Mouse (Mus musculus) Patski (cell line): ENCODE results near the gene Rnd1. TPM values are rescaled to one million over a fixed set of nuclear protein-coding genes. Genes with fewer than 3 reads are reported as not detected.
A peak's percentile ranks its signal among the peaks of the same experiment; 100 is the strongest.

ENCODE experiments used
- ATAC-seq: fragments of 100-300 bp; one replicate; pipeline ENCODE4 v1.8.0; 2021
- CTCF ChIA-PET: fragments of 350-600 bp; sonication (Branson Sonifier 250); formaldehyde crosslinking; loops from one replicate; lab custom pipeline; 2022; ENCODE audit warnings: inconsistent platforms; lab: Charles Lee
- POLR2A ChIA-PET: fragments of 350-600 bp; sonication (Branson Sonifier 250); formaldehyde crosslinking; loops from one replicate; lab custom pipeline; 2022; ENCODE audit warnings: antibody characterized with exemption, inconsistent platforms; lab: Charles Lee
- DNase-seq: peaks from one replicate; pipeline ENCODE4 v3.0.0-alpha.2; 2011; ENCODE audit warnings: low read depth, low spot score
- H3K27me3 ChIP-seq: fragments of 371-371 bp; one replicate; pipeline ENCODE4 v1.5.1; 2021
- CTCF ChIP-seq: fragments of 100-300 bp; IDR thresholded peaks from one replicate; pipeline ENCODE4 v1.5.1; 2021
- in situ Hi-C: fragments of 300-500 bp; cut with MboI; formaldehyde crosslinking; loops from 3 replicates; pipeline ENCODE4 v1.11.1; 2018; ENCODE audit warnings: low pct_unique_long_range_greater_than_20kb, mixed read lengths
- polyA plus RNA-seq: library from polyadenylated mRNA; unstranded; gene quantifications from one replicate; pipeline ENCODE4 v1.2.3, GENCODE M21; 2021

The Rnd1 gene
- polyA plus RNA-seq, 1 experiment from 2014 or later: 14.8 TPM

DNA sequence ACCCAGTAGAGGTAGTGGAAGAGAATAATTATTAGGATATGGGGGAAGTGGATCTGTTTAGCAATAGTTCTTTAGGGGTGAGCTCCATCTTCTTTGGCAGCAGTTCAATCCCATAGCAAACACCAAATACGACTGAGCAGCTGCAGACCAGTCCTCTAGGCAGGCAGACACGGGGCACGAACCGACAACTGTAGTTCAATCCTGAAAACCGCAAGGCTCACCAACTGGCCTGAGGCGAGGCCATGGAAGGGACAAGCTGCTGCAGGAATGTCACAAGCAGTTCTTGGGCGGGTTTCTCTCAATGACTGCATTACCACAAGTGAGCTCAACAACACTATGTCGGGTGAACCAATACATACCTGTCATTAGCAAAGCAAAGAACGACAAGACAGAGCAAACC is 27.1 kb upstream of the Rnd1 start:
- ChIA-PET POLR2A (interaction anchor here (0.7 kb wide), 1 partner anchor 41 kb away, joined by 3 read pairs; the partner anchor contains the start of gene Ddx23), CTCF (interaction anchor here (1.0 kb wide), 1 partner anchor 14 kb away, joined by 3 read pairs; no protein-coding TSS in a partner anchor)
- no peak for DNase-seq

GRCm38 (mm10) chr15:98699190-98700105 is 22.2 kb upstream of the Rnd1 start:
- peak; percentile 65 for ATAC-seq
- ChIA-PET CTCF (interaction anchor here (1.1 to 3.3 kb wide), 10 partner anchors 8 to 46 kb away, joined by 3 to 16 read pairs (median 4); partner anchors contain the start of genes Ccdc65 and Ddx23), POLR2A (no interaction called here)
- H3K27me3 ChIP-seq: no peaks in the 10 kb centered on the region
- DNase-seq: no peak
- in situ Hi-C loops: loop anchor here (5.0 kb wide), 1 partner anchor 32 kb away; no protein-coding TSS in a partner anchor
- TF ChIP-seq CTCF: peak; percentile 99

More for the DNA sequence above, 27.1 kb upstream of the Rnd1 start:
- in situ Hi-C loops: loop anchor here (5.0 kb wide), 1 partner anchor 37 kb away; no protein-coding TSS in a partner anchor
- TF ChIP-seq CTCF: no peak
- no peak for ATAC-seq
- no peaks in the 10 kb centered on the region for H3K27me3 ChIP-seq

GRCm38 (mm10) chr15:98696216-98696615 is 19.0 kb upstream of the Rnd1 start:
- POLR2A ChIA-PET: interaction anchor here (1.5 kb wide), 1 partner anchor 21 kb away, joined by 4 read pairs; no protein-coding TSS in a partner anchor
- TF ChIP-seq CTCF: no peak
- in situ Hi-C loops: no loop called here
- no peaks in the 10 kb centered on the region for H3K27me3 ChIP-seq
- no peak for DNase-seq
- CTCF ChIA-PET: interaction anchor here (2.6 kb wide), 1 partner anchor 32 kb away, joined by 9 read pairs; no protein-coding TSS in a partner anchor
- ATAC-seq: no peak

DNA sequence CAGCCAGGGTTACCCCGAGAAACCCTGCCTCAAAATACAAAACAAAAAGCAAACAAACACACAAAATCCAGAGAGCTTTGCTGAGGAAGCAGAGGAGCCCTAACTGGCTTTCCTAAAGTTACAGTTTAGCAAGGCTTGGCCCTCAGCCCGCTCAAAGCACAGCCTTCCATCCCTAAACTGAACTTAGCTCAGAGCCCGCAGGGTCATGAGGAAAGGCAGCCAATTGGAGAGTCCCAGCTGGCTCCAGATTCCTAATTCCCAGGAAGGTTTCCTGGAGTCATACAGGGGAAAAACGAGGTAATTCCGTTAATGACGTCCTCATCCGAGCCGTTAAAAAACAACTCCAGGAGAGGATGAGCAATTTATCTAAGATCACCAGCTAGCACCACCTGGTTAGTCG is 18.5 kb upstream of the Rnd1 start:
- DNase-seq: no peak
- in situ Hi-C loops: no loop called here
- ChIA-PET CTCF (interaction anchor here (1.0 to 2.6 kb wide), 2 partner anchors 31 to 32 kb away, joined by 4 to 9 read pairs; no protein-coding TSS in a partner anchor), POLR2A (interaction anchor here (0.5 to 1.5 kb wide), 2 partner anchors 12 to 20 kb away, joined by 3 to 4 read pairs; no protein-coding TSS in a partner anchor)
- no peak for ATAC-seq
- no peaks in the 10 kb centered on the region for H3K27me3 ChIP-seq
- TF ChIP-seq CTCF: no peak

DNA sequence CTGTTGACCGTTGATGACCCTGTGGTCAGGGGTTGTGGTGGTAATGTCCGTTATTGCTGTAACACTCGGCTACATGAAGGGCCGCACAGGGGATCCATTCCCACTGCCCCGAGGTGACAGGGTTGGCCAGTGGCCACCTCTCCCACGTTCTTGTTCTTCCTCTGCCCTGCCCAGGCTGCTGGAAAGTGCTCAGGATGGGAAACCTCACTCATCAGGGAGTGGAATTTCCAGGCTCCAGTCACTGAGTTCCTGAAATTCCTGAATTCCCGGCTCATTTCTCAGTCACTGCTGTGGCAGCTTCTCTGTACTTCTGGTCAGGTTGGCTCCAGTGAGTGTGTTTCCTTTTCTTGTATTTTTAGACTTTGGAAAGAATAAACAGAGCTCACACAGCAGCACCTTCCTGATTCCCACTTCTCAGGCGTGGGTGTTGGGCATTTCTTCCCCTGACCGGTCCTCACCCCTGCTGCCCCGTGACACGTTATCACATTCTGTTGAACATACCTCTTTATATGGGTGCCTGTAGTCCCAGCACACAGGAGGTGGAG is 15.0 kb upstream of the Rnd1 start:
- ChIA-PET CTCF (interaction anchor here (0.6 to 0.9 kb wide), 2 partner anchors 15 to 28 kb away, joined by 3 to 4 read pairs; no protein-coding TSS in a partner anchor), POLR2A (interaction anchor here (0.7 kb wide), 1 partner anchor 786 kb away, joined by 4 read pairs; no protein-coding TSS in a partner anchor)
- no peak for TF ChIP-seq CTCF
- H3K27me3 ChIP-seq: no peaks in the 10 kb centered on the region
- in situ Hi-C loops: no loop called here
- ATAC-seq: peak; percentile 82
- DNase-seq: peak; percentile 75

DNA sequence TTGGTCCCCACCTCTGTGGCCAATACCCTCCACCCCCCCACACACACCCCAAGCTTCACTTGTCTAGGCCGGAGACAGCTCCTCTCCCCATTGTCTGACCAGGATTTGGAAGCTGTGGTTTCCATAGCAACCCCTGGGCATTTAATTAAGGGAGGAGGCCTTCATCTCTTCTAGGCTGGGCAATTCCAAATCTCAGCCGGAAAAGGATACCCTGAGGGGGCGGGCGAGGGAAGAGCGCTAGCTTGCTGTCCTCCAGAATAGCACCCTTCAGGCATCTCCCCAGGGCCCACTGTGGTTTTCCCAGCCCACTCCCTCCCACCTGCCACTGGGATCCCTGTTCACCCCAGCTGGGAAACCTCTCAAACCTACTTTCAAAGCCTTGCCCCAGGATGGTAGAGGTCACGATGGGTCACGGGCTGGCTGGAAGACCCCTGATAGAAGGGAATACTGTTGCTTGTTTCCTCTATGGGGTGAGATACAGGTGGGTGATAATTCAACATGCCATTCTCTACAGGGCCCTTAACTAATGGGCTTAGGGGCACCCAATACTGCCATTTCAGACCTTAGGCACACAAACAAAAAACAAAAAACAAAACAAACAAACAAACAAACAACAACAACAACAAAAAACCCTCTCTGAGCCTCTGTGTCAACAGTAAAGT is 14.4 kb upstream of the Rnd1 start:
- no peak for ATAC-seq
- ChIA-PET CTCF (interaction anchor here (0.6 to 1.3 kb wide), 5 partner anchors 8 to 28 kb away, joined by 3 to 5 read pairs (median 3); no protein-coding TSS in a partner anchor), POLR2A (interaction anchor here (0.5 kb wide), 1 partner anchor 13 kb away, joined by 5 read pairs; no protein-coding TSS in a partner anchor)
- no peak for DNase-seq
- no peak for TF ChIP-seq CTCF
- H3K27me3 ChIP-seq: no peaks in the 10 kb centered on the region
- in situ Hi-C loops: no loop called here

GRCm38 (mm10) chr15:98689682-98690081 is 12.4 kb upstream of the Rnd1 start:
- DNase-seq (no peak), ATAC-seq (no peak)
- TF ChIP-seq CTCF: no peak
- in situ Hi-C loops: no loop called here
- H3K27me3 ChIP-seq: no peaks in the 10 kb centered on the region
- CTCF ChIA-PET: no interaction called here
- POLR2A ChIA-PET: no interaction called here

DNA sequence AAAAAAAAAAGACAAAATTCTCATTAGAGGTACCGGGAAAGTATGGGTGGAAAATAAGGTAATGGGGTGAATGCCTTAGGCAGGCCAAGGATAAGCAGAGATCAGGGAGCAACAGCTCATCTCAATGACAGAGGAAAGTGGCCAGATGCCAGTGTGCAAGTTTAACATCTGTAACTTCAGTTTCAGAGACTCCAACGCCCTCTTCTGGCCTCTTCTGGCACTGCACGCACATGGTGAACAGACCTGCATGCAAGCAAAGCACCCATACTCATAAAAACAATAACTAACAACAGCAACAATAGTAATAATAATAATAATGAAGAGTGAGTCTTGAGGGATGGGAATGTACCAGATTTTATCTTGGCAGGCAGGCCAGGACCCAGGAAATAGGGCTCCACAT is 8.7 kb upstream of the Rnd1 start:
- no peaks in the 10 kb centered on the region for H3K27me3 ChIP-seq
- ATAC-seq (no peak), DNase-seq (no peak)
- POLR2A ChIA-PET: no interaction called here
- no peak for TF ChIP-seq CTCF
- in situ Hi-C loops: no loop called here
- CTCF ChIA-PET: no interaction called here

DNA sequence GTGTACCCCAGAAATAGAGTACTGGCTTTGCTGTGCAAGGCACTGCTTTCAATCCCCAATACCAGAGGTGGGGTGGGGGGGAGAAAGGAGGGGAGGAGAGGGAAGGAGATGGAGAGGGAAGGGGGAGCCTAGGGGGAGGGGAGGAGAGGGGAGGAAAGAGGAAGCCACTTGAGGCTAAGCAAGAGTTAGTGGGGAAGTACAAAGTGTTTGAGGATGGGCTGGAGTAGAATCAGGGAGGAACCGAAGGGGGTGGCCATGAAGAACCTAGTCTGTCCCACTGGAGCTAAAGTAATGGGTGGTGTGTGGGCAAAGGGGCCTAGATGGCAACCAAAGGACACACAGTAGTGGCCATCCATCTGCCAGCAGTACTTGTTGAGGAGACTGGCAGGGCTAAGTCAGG is 6.5 kb upstream of the Rnd1 start:
- TF ChIP-seq CTCF: no peak
- DNase-seq (no peak), ATAC-seq (no peak)
- no peaks in the 10 kb centered on the region for H3K27me3 ChIP-seq
- ChIA-PET POLR2A (no interaction called here), CTCF (no interaction called here)
- in situ Hi-C loops: no loop called here

DNA sequence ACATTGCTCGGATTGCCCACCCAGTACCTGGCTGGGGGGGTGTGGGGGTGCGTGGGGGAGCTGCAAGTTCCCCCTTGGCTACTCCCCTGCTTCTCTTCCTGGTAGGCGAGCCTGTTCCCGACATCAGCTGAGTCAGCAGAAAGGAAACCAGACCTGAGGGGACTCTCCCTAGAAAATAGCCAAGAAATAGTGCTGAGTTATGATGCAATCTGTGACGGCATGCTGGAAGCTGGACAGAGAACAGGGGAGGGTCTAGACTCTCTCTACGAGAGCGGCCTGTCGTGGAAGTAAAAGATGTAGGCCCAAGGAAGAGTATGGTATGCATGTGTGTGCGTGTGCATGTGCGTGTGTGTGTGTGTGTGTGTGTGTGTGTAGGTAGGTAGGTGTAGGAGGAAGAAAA is 5.9 kb upstream of the Rnd1 start:
- POLR2A ChIA-PET: no interaction called here
- CTCF ChIA-PET: no interaction called here
- H3K27me3 ChIP-seq: no peaks in the 10 kb centered on the region
- no peak for TF ChIP-seq CTCF
- ATAC-seq (no peak), DNase-seq (no peak)
- in situ Hi-C loops: no loop called here
